Mouse (Mus musculus) ES-E14 (cell line): ENCODE data around the gene Rasal3. TPM values are rescaled to one million over a fixed set of nuclear protein-coding genes. Genes with fewer than 3 reads are reported as not detected.

ENCODE experiments used
- DNase-seq: peaks from one replicate; pipeline ENCODE4 v3.0.0-alpha.2; 2013; ENCODE audit warnings: low read depth, low spot score
- H3K27ac ChIP-seq: 2 replicates; pipeline ENCODE4 v1.5.1; 2012; ENCODE audit warnings: low read depth, mild to moderate bottlenecking, low read length, moderate library complexity, mixed read lengths; ENCODE audit not compliant: poor library complexity, insufficient read depth, severe bottlenecking
- H3K36me3 ChIP-seq: 2 replicates; pipeline ENCODE4 v1.6.1; 2012; ENCODE audit warnings: mild to moderate bottlenecking, low read length, moderate library complexity, mixed read lengths; ENCODE audit not compliant: control insufficient read depth, poor library complexity, insufficient read depth, severe bottlenecking
- H3K4me1 ChIP-seq, 2 experiments: fragments of 150-350 bp in 1 of 2; sonication (generic) in 1 of 2; 2 replicates each; pipeline ENCODE4 v1.6.1; 2012; ENCODE audit warnings: low read length in 2 of 2, mild to moderate bottlenecking in 1 of 2, mixed read lengths in 1 of 2; ENCODE audit not compliant: control insufficient read depth in 2 of 2, insufficient read depth in 2 of 2, poor library complexity in 1 of 2
- H3K4me3 ChIP-seq, 2 experiments: fragments of 150-350 bp in 1 of 2; sonication (generic) in 1 of 2; 2 replicates each; pipeline ENCODE4 v1.5.1; 2012; ENCODE audit warnings: low read length in 2 of 2, low read depth in 1 of 2, mild to moderate bottlenecking in 1 of 2, mixed read lengths in 1 of 2; ENCODE audit not compliant: insufficient read depth in 1 of 2, poor library complexity in 1 of 2, severe bottlenecking in 1 of 2
- H3K9ac ChIP-seq: 2 replicates; pipeline ENCODE4 v1.6.1; 2012; ENCODE audit warnings: low read depth, mild to moderate bottlenecking, low read length, mixed read lengths; ENCODE audit not compliant: poor library complexity, insufficient read depth, severe bottlenecking
- H3K9me3 ChIP-seq: fragments of 150-350 bp; sonication (generic); 2 replicates; pipeline ENCODE4 v1.6.1; 2012; ENCODE audit warnings: low read depth, mild to moderate bottlenecking, low read length; ENCODE audit not compliant: control insufficient read depth, insufficient read depth
- CHD2 ChIP-seq: IDR thresholded peaks from 2 replicates; pipeline ENCODE4 v1.6.1; 2014; ENCODE audit warnings: mild to moderate bottlenecking, low read depth, low read length, inconsistent platforms
- HCFC1 ChIP-seq: IDR thresholded peaks from 2 replicates; pipeline ENCODE4 v1.6.1; 2012; ENCODE audit warnings: low read length, inconsistent platforms, borderline replicate concordance; ENCODE audit not compliant: insufficient read depth
- MAFK ChIP-seq: IDR thresholded peaks from 2 replicates; pipeline ENCODE4 v1.6.1; 2014; ENCODE audit warnings: mild to moderate bottlenecking, low read depth, low read length, inconsistent platforms; ENCODE audit not compliant: insufficient read depth
- ZC3H11A ChIP-seq: IDR thresholded peaks from 2 replicates; pipeline ENCODE4 v1.6.1; 2012; ENCODE audit warnings: low read depth, mild to moderate bottlenecking, inconsistent platforms, low read length, borderline replicate concordance
- ZNF384 ChIP-seq: IDR thresholded peaks from 2 replicates; pipeline ENCODE4 v1.6.1; 2012; ENCODE audit warnings: low read depth, low read length, inconsistent platforms
- in situ Hi-C, 2 experiments: fragments of 600-800 bp; cut with MboI; formaldehyde crosslinking; loops; one replicate each; pipeline ENCODE4 v1.15.1; 2025; ENCODE audit warnings: low sequenced_read_pairs in 2 of 2, inconsistent platforms in 1 of 2; ENCODE audit not compliant: unreplicated experiment in 2 of 2
- total RNA-seq: library from RNA; depleted of rRNA; stranded (reverse); fragments of 300-350 nt; gene quantifications from 2 replicates; pipeline ENCODE4 v1.2.3, GENCODE M21; 2012

Rasal3 gene
- total RNA-seq, 1 experiment, result 0.76 TPM

DNA sequence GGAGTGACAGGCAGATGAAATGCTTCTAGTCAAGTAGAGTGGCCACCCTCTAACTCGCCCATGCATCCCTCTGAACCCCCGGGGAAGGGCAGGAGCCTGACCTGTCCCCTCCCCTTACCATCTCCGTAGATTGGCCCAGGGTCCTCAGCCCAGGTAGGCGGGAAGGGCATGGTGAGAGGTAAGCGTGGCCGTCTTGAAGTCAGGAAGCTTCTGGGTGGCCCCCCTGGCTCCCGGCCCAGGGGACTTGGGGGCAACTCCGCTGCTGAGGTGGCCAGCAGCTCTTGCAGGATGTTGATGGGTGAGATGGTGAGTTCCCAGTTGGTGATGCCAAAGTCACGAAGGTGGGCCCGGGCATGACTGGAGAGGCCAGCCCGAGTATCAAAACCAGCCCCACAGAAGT lies 35.7 kb downstream of the Rasal3 start:
- H3K9me3 ChIP-seq, result no peaks in the 10 kb centered on the region
- in situ Hi-C loops, result no loop called here
- DNase-seq, result no peak
- H3K27ac ChIP-seq, result no peak overlapping the region
- no peak overlapping the region for H3K9ac ChIP-seq
- H3K4me1 ChIP-seq, result peaks cover 2 to 8% of the 10 kb centered on the region in 2 experiments; a peak in 3 of 4 replicates
- H3K4me3 ChIP-seq, result no peak overlapping the region
- TF ChIP-seq HCFC1 (no peak), CHD2 (no peak), ZNF384 (no peak), MAFK (no peak), ZC3H11A (no peak)
- H3K36me3 ChIP-seq, result no peaks in the 10 kb centered on the region

DNA sequence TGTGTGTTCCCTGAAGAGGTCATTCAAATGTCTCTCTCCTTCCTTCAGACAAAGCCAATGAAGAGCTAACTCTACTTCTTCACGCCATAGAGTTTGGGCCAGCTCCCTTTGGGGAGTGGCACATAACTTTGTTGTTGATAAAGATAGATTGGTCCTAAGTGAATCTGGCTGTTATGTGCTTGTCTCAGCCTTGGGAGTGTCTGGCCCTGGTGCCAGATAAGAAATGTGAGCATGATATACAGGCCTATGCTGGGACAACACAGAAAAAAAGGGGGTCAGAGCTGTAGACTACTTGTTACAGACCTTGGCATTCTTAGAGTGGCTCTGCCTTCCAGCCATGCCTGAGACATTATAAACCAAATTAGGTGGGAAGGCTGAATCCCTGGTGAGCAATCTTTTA lies 38.1 kb downstream of the Rasal3 start:
- no peak overlapping the region for H3K27ac ChIP-seq
- TF ChIP-seq HCFC1 (no peak), ZNF384 (no peak), MAFK (no peak), ZC3H11A (no peak), CHD2 (no peak)
- H3K36me3 ChIP-seq, result peaks cover 11% of the 10 kb centered on the region
- no peak overlapping the region; the same call in 1 of the 2 replicates for H3K9ac ChIP-seq
- H3K9me3 ChIP-seq, result no peaks in the 10 kb centered on the region
- in situ Hi-C loops, result no loop called here
- H3K4me3 ChIP-seq, result no peak overlapping the region
- DNase-seq, result no peak
- peaks cover 2 to 8% of the 10 kb centered on the region in 2 experiments; a peak in 3 of 4 replicates for H3K4me1 ChIP-seq

DNA sequence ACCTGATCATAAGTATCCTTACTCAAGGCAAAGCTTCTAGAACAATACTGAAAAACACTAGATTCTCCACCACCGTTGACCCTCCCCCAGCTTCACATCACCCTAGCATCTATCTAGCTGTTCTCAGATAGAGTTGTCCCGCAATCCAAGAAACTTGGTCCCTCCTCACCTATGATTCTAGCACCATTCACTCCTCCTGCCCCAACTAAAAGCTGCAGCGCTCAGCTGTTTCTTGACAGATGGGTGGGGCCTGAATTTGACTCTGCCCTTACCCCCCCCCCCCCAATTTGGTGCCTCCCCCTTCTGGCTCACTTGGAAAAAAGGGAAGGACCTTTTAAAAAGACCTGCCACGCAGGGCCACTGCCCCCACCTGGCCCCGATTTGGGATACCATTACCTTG lies 38.5 kb downstream of the Rasal3 start:
- Histone ChIP-seq H3K27ac (no peak overlapping the region), H3K4me1 (peaks cover 2 to 11% of the 10 kb centered on the region in 2 experiments; a peak in 3 of 4 replicates), H3K9me3 (no peaks in the 10 kb centered on the region), H3K36me3 (peaks cover 14% of the 10 kb centered on the region), H3K4me3 (peak overlapping the region; percentile 97 to 99; a peak in 3 of 4 replicates), H3K9ac (no peak overlapping the region; the same call in 1 of the 2 replicates)
- TF ChIP-seq ZC3H11A (no peak), MAFK (no peak), CHD2 (no peak), HCFC1 (no peak), ZNF384 (no peak)
- in situ Hi-C loops, result no loop called here
- no peak for DNase-seq

DNA sequence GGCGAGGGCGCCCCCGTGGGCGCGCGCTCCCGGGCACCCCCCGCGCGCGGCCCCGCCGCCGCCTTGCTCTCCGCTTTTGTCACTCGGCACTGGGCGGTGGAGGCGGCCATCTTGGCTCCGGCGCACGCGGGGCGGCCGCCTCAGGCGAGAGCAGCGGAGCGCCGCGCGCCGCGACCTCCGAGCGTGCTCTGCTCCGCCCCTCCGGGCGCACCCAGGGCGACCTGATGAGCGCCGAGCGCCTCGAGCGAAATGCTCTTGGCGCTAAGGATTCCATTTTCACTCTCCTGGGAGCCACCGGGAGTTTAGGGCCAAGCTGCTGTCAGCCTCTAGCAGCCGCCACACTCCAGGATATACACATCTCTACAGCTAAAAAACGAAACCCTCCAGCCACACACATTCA lies 39.1 kb downstream of the Rasal3 start:
- H3K9me3 ChIP-seq, result no peaks in the 10 kb centered on the region
- H3K4me1 ChIP-seq, result peaks cover 2 to 11% of the 10 kb centered on the region in 2 experiments; a peak in 3 of 4 replicates
- H3K4me3 ChIP-seq, result peak overlapping the region; percentile 97 to 99
- H3K9ac ChIP-seq, result peak overlapping the region; percentile 96
- in situ Hi-C loops, result no loop called here
- H3K36me3 ChIP-seq, result peaks cover 19% of the 10 kb centered on the region
- TF ChIP-seq HCFC1 (peak; percentile 81), MAFK (no peak)
- H3K27ac ChIP-seq, result peak overlapping the region; percentile 21; the same call in 1 of the 2 replicates
- peak; percentile 75 for DNase-seq

DNA sequence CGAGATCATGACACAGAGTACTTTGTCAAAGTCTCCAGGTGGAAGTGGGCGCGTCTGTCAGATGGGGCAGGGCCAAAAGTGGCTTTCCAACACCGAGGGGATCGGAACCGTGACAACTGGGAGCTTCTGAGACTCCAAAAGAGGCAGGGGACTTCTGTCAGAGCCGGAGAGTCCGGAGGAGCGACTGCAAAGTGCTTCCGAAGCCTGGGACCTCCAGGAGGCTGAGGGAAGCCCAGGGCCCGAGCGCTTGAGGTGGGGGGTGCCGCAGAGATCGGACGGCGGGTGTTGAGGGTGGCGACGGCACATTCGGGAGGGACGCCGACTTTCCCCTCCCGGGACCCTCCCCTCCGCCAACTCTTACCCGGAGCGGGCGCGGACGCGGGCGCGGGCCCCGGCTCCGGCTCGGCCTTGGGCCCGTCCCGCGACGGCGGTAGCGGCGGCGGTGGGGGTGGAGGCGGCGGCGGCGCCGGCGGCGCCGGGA lies 39.5 kb downstream of the Rasal3 start:
- Histone ChIP-seq H3K27ac (peak overlapping the region; percentile 21; the same call in 1 of the 2 replicates), H3K9ac (peak overlapping the region; percentile 96), H3K4me3 (peak overlapping the region; percentile 97 to 99), H3K4me1 (peaks cover 2 to 11% of the 10 kb centered on the region in 2 experiments; a peak in 3 of 4 replicates), H3K36me3 (peaks cover 23% of the 10 kb centered on the region), H3K9me3 (no peaks in the 10 kb centered on the region)
- no peak for DNase-seq
- in situ Hi-C loops, result no loop called here
- TF ChIP-seq MAFK (no peak), CHD2 (no peak), ZC3H11A (no peak), HCFC1 (no peak), ZNF384 (no peak)
